In the genomic region with DNA sequence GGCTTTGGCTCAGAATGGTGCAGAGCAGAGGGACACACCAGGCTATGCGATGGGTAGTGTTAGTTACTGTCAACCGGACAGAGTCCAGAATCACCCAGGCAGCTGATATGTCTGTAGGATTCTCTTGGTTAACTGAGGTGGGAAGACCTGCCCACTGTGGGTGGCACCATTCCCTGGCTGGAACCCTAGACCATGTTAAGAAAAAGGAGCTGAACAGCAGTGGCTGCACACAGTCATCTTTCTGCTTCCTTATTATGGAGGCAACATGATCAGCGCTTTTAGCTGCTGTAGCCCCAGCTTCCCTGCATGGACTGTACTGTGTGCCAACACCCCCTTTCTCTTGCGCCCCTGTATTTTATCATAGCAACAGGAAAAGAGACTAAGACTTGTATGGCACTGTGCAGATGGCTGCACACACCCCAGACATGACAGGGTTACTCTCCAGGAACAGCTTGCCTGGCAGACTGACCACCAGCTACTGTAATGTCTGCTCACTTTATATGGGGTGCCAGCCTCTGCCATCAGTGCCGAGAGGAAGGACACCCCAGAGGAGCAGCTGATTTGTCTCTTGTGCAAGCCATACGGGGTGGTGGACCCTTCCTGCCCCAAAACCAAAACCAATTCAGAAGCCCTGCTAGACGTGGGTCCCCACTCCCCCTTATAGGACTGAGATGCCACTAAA, we compare ENCODE assay signal across 18 mouse cellular contexts. TPM values are rescaled to one million over a fixed set of nuclear protein-coding genes. Genes with fewer than 3 reads are reported as not detected.
"Had no signal": no experiment of that assay in that cellular context is flagged by ENCODE, and none has a peak within 500 bp of the region (broad histone marks: within the 10 kb centered on the region; RNA-seq: fewer than 3 reads in every experiment).

No protein-coding gene starts in this region.

- DNase-seq: kidney, postnatal 10 days; kidney, postnatal 4 days; liver; liver, embryonic 13.5 days; liver, postnatal 0 days; lung, postnatal 14 days; retina, postnatal 1 day; right cerebral cortex, postnatal 4 days; thymus, postnatal 36 days had no signal

- H3K27me3 ChIP-seq: limb, embryonic 12.5 days; liver, embryonic 13.5 days; lung, embryonic 15.5 days; midbrain, embryonic 12.5 days; neural tube, embryonic 13.5 days had no signal

- H3K4me3 ChIP-seq: left cerebral cortex, adult 2 months; limb, embryonic 12.5 days; liver, embryonic 13.5 days; lung, embryonic 15.5 days; midbrain, embryonic 12.5 days; neural tube, embryonic 13.5 days had no signal

- H3K27ac ChIP-seq: left cerebral cortex, adult 2 months; limb, embryonic 12.5 days; liver, embryonic 13.5 days; lung, embryonic 15.5 days; macrophage; midbrain, embryonic 12.5 days; neural tube, embryonic 13.5 days had no signal

- H3K4me1 ChIP-seq: limb, embryonic 12.5 days; midbrain, embryonic 12.5 days had no signal

- ATAC-seq: liver, postnatal 0 days; midbrain, embryonic 16.5 days had no signal

RNA-seq across cellular contexts. Expression of a gene that starts 29.2 kb away (rescaled TPM):
- polyA plus RNA-seq: liver, postnatal 0 days; macrophage had no signal

RNA-seq across cellular contexts. Expression of a gene that starts 50.2 kb away (rescaled TPM):
- polyA plus RNA-seq: macrophage had no signal

RNA-seq across cellular contexts. Expression of a gene that starts 52.6 kb away (rescaled TPM):
- total RNA-seq: megakaryocyte-erythroid progenitor cell, adult 5-6 weeks had no signal
- polyA plus RNA-seq: macrophage; spleen, adult 2 months had no signal
